Mouse (Mus musculus) kidney, postnatal 0 days (tissue): ENCODE results near the gene Pcnp. TPM values are rescaled to one million over a fixed set of nuclear protein-coding genes. Genes with fewer than 3 reads are reported as not detected.

Source experiments
- ATAC-seq: fragments of 200-750 bp; cut with Nextera tagmentation; replicated peaks from 2 replicates; pipeline ENCODE4 v1.8.0; 2017; ENCODE audit warnings: low read depth, moderate number of reproducible peaks, moderate TSS enrichment, moderate library complexity; ENCODE audit not compliant: low FRiP score
- DNase-seq: peaks from one replicate; pipeline ENCODE4 v3.0.0-alpha.2; 2016; ENCODE audit warnings: low spot score
- H3K27ac ChIP-seq: fragments of 300-500 bp; sonication (generic); 2 replicates; pipeline ENCODE4 v1.5.1; 2014; ENCODE audit warnings: mild to moderate bottlenecking
- H3K27me3 ChIP-seq: fragments of 300-500 bp; sonication (generic); 2 replicates; pipeline ENCODE4 v1.6.1; 2014; ENCODE audit warnings: low read length, mixed read lengths; ENCODE audit not compliant: insufficient read depth
- H3K36me3 ChIP-seq: fragments of 300-500 bp; sonication (generic); 2 replicates; pipeline ENCODE4 v1.6.1; 2014; ENCODE audit warnings: low read length, mixed read lengths; ENCODE audit not compliant: insufficient read depth
- H3K4me1 ChIP-seq: fragments of 300-500 bp; sonication (generic); replicated peaks from 2 replicates; pipeline ENCODE4 v1.6.1; 2014; ENCODE audit warnings: antibody characterized with exemption, low read length, mixed read lengths; ENCODE audit not compliant: insufficient read depth
- H3K4me2 ChIP-seq: fragments of 300-500 bp; sonication (generic); 2 replicates; pipeline ENCODE4 v1.6.1; 2014; ENCODE audit warnings: mild to moderate bottlenecking, low read length, moderate library complexity, mixed read lengths
- H3K4me3 ChIP-seq: fragments of 300-500 bp; sonication (generic); replicated peaks from 2 replicates; pipeline ENCODE4 v1.5.1; 2014; ENCODE audit warnings: low read depth, low read length
- H3K9ac ChIP-seq: fragments of 300-500 bp; sonication (generic); 2 replicates; pipeline ENCODE4 v1.6.1; 2014; ENCODE audit warnings: low read depth, low read length
- H3K9me3 ChIP-seq: fragments of 300-500 bp; sonication (generic); replicated peaks from 2 replicates; pipeline ENCODE4 v1.6.1; 2016; ENCODE audit warnings: low read length, inconsistent platforms, mixed read lengths
- CTCF ChIP-seq: IDR thresholded peaks from 2 replicates; pipeline ENCODE4 v1.5.1; 2016; ENCODE audit warnings: antibody characterized with exemption, low read depth, mild to moderate bottlenecking, moderate library complexity
- WGBS: fragments of 180-500 bp; shearing (Covaris S2); extraction: QIAGEN DNeasy Blood & Tissue Kit; methylation state at CpG from one replicate; pipeline ENCODE4 v1.1.7; 2014; 5-methylcytosine and 5-hydroxymethylcytosine counted together
- polyA plus RNA-seq: library from polyadenylated mRNA; unstranded; fragments of >200 nt; fragmentation: Nextera tagmentation; extraction: Ambion mirVana; gene quantifications from 2 replicates; pipeline ENCODE4 v1.2.1, GENCODE M21; 2015

Pcnp gene
- polyA plus RNA-seq, 1 experiment from 2014 or later: 201 TPM

- no peak for ATAC-seq
- H3K27me3 ChIP-seq: no peaks in the 10 kb centered on the region
- H3K9me3 ChIP-seq: no peaks in the 10 kb centered on the region
- no peaks in the 10 kb centered on the region for H3K4me1 ChIP-seq
- no peak overlapping the region for H3K9ac ChIP-seq
- H3K36me3 ChIP-seq: peaks cover 16% of the 10 kb centered on the region; the same call in 1 of the 2 replicates
- no peak overlapping the region for H3K27ac ChIP-seq
- H3K4me2 ChIP-seq: no peak overlapping the region
- DNase-seq: no peak
- no peak overlapping the region for H3K4me3 ChIP-seq
- 92% methylated on average over 3 of the region's 3 CpGs for WGBS
- no peak for TF ChIP-seq CTCF
Measured at GRCm38 (mm10) chr16:55986001-55986400, 43.5 kb downstream of the Pcnp start.

DNA sequence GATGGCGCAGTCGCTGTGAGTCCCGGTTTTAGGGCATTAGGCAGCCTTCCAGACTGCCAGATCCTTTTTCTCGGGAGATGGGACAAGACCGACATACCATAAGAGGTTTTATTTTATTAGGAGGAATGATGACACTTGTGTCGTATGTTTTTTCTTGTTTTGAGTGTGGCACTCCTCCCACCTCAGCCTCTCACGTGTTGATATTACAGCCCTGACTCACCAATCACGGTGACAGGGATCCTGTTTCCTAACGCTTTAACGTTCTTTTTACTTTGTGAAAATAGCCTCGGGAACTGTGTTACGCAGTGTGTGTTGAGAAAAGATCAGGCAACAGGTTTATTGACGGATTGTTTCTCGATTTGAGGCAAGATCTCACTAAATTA is 54.6 kb downstream of the Pcnp start:
- Histone ChIP-seq H3K36me3 (peaks cover 18% of the 10 kb centered on the region), H3K4me1 (0 out of 2 replicates have a peak, but pooled peaks cover 2% of the 10 kb centered on the region), H3K9ac (peak overlapping the region; percentile 84), H3K9me3 (no peaks in the 10 kb centered on the region), H3K27ac (peak overlapping the region; percentile 97), H3K4me3 (peak overlapping the region; percentile 96), H3K4me2 (peak overlapping the region; percentile 86), H3K27me3 (no peaks in the 10 kb centered on the region)
- no peak for TF ChIP-seq CTCF
- no peak for ATAC-seq
- DNase-seq: peak; percentile 70
- 3% methylated on average over 14 of the region's 14 CpGs for WGBS

DNA sequence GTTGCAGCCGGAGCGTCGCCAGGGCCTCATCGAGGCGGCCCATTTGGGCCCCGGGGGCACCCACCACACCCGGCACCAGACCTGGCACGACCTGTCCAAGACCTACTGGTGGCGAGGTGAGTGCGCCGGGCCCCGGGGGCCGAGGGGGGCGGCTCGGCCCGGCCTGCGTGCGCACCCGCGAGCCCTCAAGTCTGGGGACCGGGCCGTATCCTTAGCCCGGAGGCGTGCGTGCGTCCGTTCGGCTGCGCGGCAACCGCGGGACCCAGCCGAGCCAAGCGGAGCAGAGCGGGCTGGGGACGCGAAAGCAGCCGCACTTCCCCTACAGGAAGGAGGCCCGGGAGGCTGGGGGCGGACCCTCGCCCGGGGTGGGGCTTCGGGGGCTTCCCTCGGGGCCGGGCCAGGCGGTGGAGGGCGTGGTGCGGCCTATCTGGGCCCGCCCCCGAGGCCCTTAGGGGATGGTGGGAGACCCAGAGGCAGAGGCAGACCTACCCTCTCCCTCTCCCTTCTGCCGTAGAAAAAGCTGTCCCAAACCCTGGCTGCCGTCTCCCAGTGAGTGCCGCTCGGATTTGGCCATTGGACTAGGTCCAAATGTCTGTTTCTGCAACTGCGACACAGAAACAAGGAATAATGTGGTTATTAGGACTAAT is 55.2 kb downstream of the Pcnp start:
- DNase-seq (peak; percentile 95), ATAC-seq (peak; percentile 89)
- WGBS: 0% methylated on average over 46 of the region's 55 CpGs
- H3K9me3 ChIP-seq: no peaks in the 10 kb centered on the region
- H3K27ac ChIP-seq: peak overlapping the region; percentile 97
- peaks cover 21% of the 10 kb centered on the region for H3K36me3 ChIP-seq
- peak overlapping the region; percentile 96 for H3K4me3 ChIP-seq
- peak overlapping the region; percentile 86 for H3K4me2 ChIP-seq
- H3K27me3 ChIP-seq: no peaks in the 10 kb centered on the region
- peak overlapping the region; percentile 84 for H3K9ac ChIP-seq
- no peak for TF ChIP-seq CTCF
- 0 out of 2 replicates have a peak, but pooled peaks cover 2% of the 10 kb centered on the region for H3K4me1 ChIP-seq

DNA sequence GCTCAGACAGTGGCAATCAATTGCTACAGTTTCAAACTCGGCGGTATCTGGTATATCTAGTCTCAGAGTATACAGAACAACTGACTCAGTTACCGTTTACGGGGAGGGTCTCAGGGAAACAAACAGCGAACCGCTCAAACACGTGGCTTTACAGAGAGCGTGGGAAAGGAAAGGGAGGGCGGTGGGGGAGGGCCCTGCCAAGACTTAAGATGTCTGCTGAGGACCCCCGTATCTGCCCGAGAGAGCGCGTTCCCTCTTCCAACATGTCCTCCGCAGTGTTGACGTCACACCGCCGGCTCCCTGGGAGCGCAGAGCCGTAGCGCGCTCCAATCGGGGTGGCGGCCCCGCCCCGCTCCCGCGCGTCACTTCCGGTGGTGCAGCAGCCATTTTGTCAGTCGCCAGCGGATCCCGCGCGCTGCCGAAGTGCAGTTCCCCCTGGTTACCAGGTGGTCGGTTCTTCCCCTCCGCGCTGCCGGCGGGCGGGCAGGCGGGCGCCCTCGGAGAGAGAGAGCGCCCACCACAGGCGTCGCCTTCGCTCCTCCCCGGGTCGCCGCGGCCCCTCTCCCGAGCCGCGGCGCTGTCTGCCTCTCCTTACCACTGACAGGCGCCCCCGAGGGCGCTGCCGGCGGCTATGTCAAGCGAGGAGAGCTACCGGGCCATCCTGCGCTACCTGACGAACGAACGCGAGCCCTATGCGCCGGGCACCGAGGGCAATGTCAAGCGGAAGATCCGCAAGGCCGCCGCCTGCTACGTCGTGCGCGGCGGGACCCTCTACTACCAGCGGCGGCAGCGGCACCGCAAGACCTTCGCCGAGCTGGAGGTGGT is 55.9 kb downstream of the Pcnp start, which contains the start of gene Zbtb11:
TSS of gene Zbtb11 (plus strand) at position 453 of the 825 bp plus-strand sequence.
- Histone ChIP-seq H3K27me3 (no peaks in the 10 kb centered on the region), H3K9ac (peak within 1 kb of the TSS; percentile 84), H3K27ac (peak within 1 kb of the TSS; percentile 97), H3K36me3 (peaks cover 21% of the 10 kb centered on the region), H3K4me1 (0 out of 2 replicates have a peak, but pooled peaks cover 2% of the 10 kb centered on the region), H3K9me3 (no peaks in the 10 kb centered on the region), H3K4me3 (peak within 1 kb of the TSS; percentile 96), H3K4me2 (peak within 1 kb of the TSS; percentile 86)
- TF ChIP-seq CTCF: no peak; the same call in 1 of the 2 replicates
- DNase-seq: peak; percentile 99
- under 1% methylated on average over 83 of the region's 86 CpGs for WGBS
- ATAC-seq: peak; percentile 98

DNA sequence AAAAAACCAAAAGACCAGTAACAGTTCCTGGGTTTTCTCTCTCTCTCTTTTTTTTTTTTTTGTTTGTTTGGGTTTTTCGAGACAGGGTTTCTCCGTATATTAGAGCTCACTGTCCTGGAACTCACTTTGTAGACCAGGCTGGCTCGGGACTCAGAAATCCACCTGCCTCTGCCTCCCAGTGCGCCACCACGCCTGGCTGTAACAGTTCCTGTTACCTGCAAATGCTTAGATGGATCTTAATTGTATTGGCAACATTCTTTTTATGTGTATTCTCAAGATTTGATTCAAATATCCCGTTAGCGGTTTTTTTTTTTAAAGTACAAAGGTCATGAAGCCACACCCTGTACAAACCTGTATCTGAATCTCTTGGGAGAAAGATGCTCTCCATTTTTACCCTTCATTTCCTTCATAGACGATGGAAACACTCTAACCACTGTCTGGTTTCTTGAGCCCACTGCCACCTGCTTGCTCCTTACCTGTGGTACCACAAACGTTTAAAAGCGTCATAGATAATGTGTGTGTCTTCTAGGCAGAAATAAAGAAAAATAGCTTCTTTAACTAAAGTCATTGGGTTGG is 56.8 kb downstream of the Pcnp start:
- no peak for TF ChIP-seq CTCF
- 54% methylated on average over 10 of the region's 10 CpGs for WGBS
- peaks cover 21% of the 10 kb centered on the region for H3K36me3 ChIP-seq

More for the DNA sequence above, 56.8 kb downstream of the Pcnp start:
- H3K9me3 ChIP-seq: no peaks in the 10 kb centered on the region
- peak overlapping the region; percentile 47; the same call in 1 of the 2 replicates for H3K27ac ChIP-seq
- peak overlapping the region; percentile 57 for H3K4me2 ChIP-seq
- H3K9ac ChIP-seq: peak overlapping the region; percentile 23; the same call in 1 of the 2 replicates
- no peak for DNase-seq
- H3K27me3 ChIP-seq: no peaks in the 10 kb centered on the region
- H3K4me3 ChIP-seq: peak overlapping the region; percentile 96; the same call in 1 of the 2 replicates
- 0 out of 2 replicates have a peak, but pooled peaks cover 2% of the 10 kb centered on the region for H3K4me1 ChIP-seq
- ATAC-seq: no peak
